Mouse (Mus musculus) Patski (cell line): ENCODE measurements around the gene S100a3. TPM values are rescaled to one million over a fixed set of nuclear protein-coding genes. Genes with fewer than 3 reads are reported as not detected.

Source experiments
- ATAC-seq: fragments of 100-300 bp; one replicate; pipeline ENCODE4 v1.8.0; 2021
- CTCF ChIA-PET: fragments of 350-600 bp; sonication (Branson Sonifier 250); formaldehyde crosslinking; loops from one replicate; lab custom pipeline; 2022; ENCODE audit warnings: inconsistent platforms; lab: Charles Lee
- POLR2A ChIA-PET: fragments of 350-600 bp; sonication (Branson Sonifier 250); formaldehyde crosslinking; loops from one replicate; lab custom pipeline; 2022; ENCODE audit warnings: antibody characterized with exemption, inconsistent platforms; lab: Charles Lee
- DNase-seq: peaks from one replicate; pipeline ENCODE4 v3.0.0-alpha.2; 2011; ENCODE audit warnings: low read depth, low spot score
- H3K27me3 ChIP-seq: fragments of 371-371 bp; one replicate; pipeline ENCODE4 v1.5.1; 2021
- CTCF ChIP-seq: fragments of 100-300 bp; IDR thresholded peaks from one replicate; pipeline ENCODE4 v1.5.1; 2021
- in situ Hi-C: fragments of 300-500 bp; cut with MboI; formaldehyde crosslinking; loops from 3 replicates; pipeline ENCODE4 v1.11.1; 2018; ENCODE audit warnings: low pct_unique_long_range_greater_than_20kb, mixed read lengths
- polyA plus RNA-seq: library from polyadenylated mRNA; unstranded; gene quantifications from one replicate; pipeline ENCODE4 v1.2.3, GENCODE M21; 2021

S100a3 gene
- polyA plus RNA-seq, 1 experiment from 2014 or later, result 7.0 TPM

GRCm38 (mm10) chr3:90583893-90584292, 23.5 kb downstream of the S100a3 start:
- no peak for TF ChIP-seq CTCF
- ChIA-PET CTCF (interaction anchor here (1.4 to 34.1 kb wide), 8 partner anchors 9 to 72 kb away, joined by 3 to 615 read pairs (median 6); partner anchors contain the start of genes Gm42674, S100a4, S100a5 and S100a6), POLR2A (interaction anchor here (1.0 to 1.5 kb wide), 3 partner anchors 35 to 75 kb away, joined by 3 to 6 read pairs (median 4); partner anchors contain the start of gene Chtop)
- in situ Hi-C loops, result loop anchor here (5.0 kb wide), 1 partner anchor 33 kb away; no protein-coding TSS in a partner anchor
- ATAC-seq, result no peak
- no peak for DNase-seq
- no peaks in the 10 kb centered on the region for H3K27me3 ChIP-seq

GRCm38 (mm10) chr3:90585595-90585994, 25.2 kb downstream of the S100a3 start:
- CTCF ChIA-PET, result interaction anchor here (0.9 to 34.1 kb wide), 8 partner anchors 11 to 124 kb away, joined by 3 to 615 read pairs (median 8); partner anchors contain the start of genes Gm42674, S100a14, S100a4 and S100a5
- DNase-seq, result peak; percentile 97

GRCm38 (mm10) chr3:90586016-90586643, 25.8 kb downstream of the S100a3 start:
- POLR2A ChIA-PET, result interaction anchor here (0.6 to 4.0 kb wide), 8 partner anchors 13 to 78 kb away, joined by 3 to 86 read pairs (median 8); partner anchors contain the start of genes Gm42674, S100a16, S100a4 and S100a6
- no peak for TF ChIP-seq CTCF
- in situ Hi-C loops, result loop anchor here (5.0 kb wide), 1 partner anchor 61 kb away; no protein-coding TSS in a partner anchor
- no peaks in the 10 kb centered on the region for H3K27me3 ChIP-seq
- CTCF ChIA-PET, result interaction anchor here (0.8 to 34.1 kb wide), 12 partner anchors 11 to 124 kb away, joined by 3 to 615 read pairs (median 6); partner anchors contain the start of genes Gm42674, S100a14, S100a4 and S100a5
- DNase-seq, result no peak
- ATAC-seq, result no peak

More at GRCm38 (mm10) chr3:90585595-90585994, 25.2 kb downstream of the S100a3 start:
- no peak for TF ChIP-seq CTCF
- ATAC-seq, result peak; percentile 60
- H3K27me3 ChIP-seq, result no peaks in the 10 kb centered on the region
- POLR2A ChIA-PET, result interaction anchor here (0.6 to 4.0 kb wide), 6 partner anchors 13 to 48 kb away, joined by 3 to 86 read pairs (median 18); partner anchors contain the start of genes Gm42674, S100a16, S100a4 and S100a6
- in situ Hi-C loops, result loop anchor here (5.0 kb wide), 1 partner anchor 62 kb away; no protein-coding TSS in a partner anchor

GRCm38 (mm10) chr3:90586906-90587305, 26.5 kb downstream of the S100a3 start:
- DNase-seq (peak; percentile 100), ATAC-seq (peak; percentile 89)
- in situ Hi-C loops, result loop anchor here (5.0 kb wide), 1 partner anchor 60 kb away; no protein-coding TSS in a partner anchor
- POLR2A ChIA-PET, result interaction anchor here (0.6 to 4.0 kb wide), 11 partner anchors 12 to 79 kb away, joined by 3 to 86 read pairs (median 4); partner anchors contain the start of genes Gm42674, S100a16, S100a4 and S100a6
- no peaks in the 10 kb centered on the region for H3K27me3 ChIP-seq
- no peak for TF ChIP-seq CTCF
- CTCF ChIA-PET, result interaction anchor here (0.8 to 34.1 kb wide), 15 partner anchors 12 to 123 kb away, joined by 3 to 615 read pairs (median 5); partner anchors contain the start of genes Gm42674, S100a14, S100a4 and S100a5

- POLR2A ChIA-PET, result interaction anchor here (0.6 to 4.0 kb wide), 12 partner anchors 11 to 78 kb away, joined by 3 to 86 read pairs (median 4); partner anchors contain the start of genes Gm42674, S100a16, S100a4 and S100a6
- in situ Hi-C loops, result loop anchor here (5.0 kb wide), 1 partner anchor 60 kb away; no protein-coding TSS in a partner anchor
- no peak for TF ChIP-seq CTCF
- DNase-seq, result peak; percentile 98
- CTCF ChIA-PET, result interaction anchor here (0.7 to 34.1 kb wide), 16 partner anchors 16 to 122 kb away, joined by 3 to 615 read pairs (median 4); partner anchors contain the start of genes Gm42674, S100a14, S100a4 and S100a5
- peak; percentile 75 for ATAC-seq
- H3K27me3 ChIP-seq, result no peaks in the 10 kb centered on the region
These were observed 27.2 kb downstream of the S100a3 start for GRCm38 (mm10) chr3:90587361-90588101.

DNA sequence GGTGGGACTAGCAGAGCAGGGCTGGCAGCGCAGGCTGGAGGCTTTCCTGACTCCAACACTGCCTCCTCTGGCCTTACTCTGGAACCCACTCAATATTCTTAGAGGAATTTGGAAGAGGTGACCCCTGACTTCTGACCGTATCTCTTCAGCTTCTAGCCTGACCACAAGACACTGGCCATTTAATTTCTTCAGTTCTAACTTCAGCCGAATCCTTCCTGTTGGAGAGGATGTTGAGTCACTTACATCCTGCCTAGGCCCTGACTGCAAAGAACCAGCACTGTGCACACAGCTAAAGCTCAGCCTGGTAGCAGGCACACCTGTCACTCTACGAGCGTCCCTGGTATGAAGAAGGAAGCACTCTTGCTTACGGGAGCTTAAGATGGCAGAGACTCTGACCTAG, 29.0 kb downstream of the S100a3 start:
- in situ Hi-C loops, result loop anchor here (5.0 kb wide), 1 partner anchor 58 kb away; no protein-coding TSS in a partner anchor
- no peak for DNase-seq
- no peak for TF ChIP-seq CTCF
- H3K27me3 ChIP-seq, result no peaks in the 10 kb centered on the region
- ChIA-PET POLR2A (interaction anchor here (1.2 kb wide), 1 partner anchor 26 kb away, joined by 4 read pairs; no protein-coding TSS in a partner anchor), CTCF (interaction anchor here (34.1 kb wide), 1 partner anchor 18 kb away, joined by 615 read pairs; the partner anchor contains the start of genes Gm42674, S100a4, S100a5 and S100a6)
- no peak for ATAC-seq

DNA sequence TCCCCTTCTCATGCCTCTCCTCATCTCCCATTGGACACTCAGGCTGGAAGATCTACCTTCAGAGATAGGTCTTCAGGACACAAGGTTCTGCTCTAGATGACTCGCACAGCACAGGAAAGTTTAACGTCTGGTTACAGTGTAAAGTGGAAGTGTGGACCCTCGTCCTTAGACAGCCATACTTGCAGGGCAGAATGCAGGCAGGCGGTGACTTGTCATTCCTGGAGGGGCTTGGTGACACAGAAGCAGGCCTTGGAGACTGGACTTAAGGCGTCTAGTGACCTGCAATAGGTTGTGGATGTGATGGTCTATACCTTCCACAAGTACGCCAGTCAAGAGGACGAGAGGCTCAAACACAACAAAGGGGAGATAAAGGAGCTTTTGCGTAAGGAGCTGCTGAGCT, 29.6 kb downstream of the S100a3 start, which contains the start of gene S100a2:
S100a2 (plus strand) TSS at position 301 of the 400 bp plus-strand sequence.
- no peak for TF ChIP-seq CTCF
- in situ Hi-C loops, result loop anchor here (5.0 kb wide), 1 partner anchor 57 kb away; no protein-coding TSS in a partner anchor
- no peaks in the 10 kb centered on the region for H3K27me3 ChIP-seq
- CTCF ChIA-PET, result interaction anchor here (34.1 kb wide), 1 partner anchor 18 kb away, joined by 615 read pairs; the partner anchor contains the start of genes Gm42674, S100a4, S100a5 and S100a6
- ATAC-seq (no peak), DNase-seq (no peak)
- POLR2A ChIA-PET, result interaction anchor here (1.2 kb wide), 1 partner anchor 25 kb away, joined by 4 read pairs; no protein-coding TSS in a partner anchor

GRCm38 (mm10) chr3:90594466-90594865, 34.1 kb downstream of the S100a3 start:
- no peaks in the 10 kb centered on the region for H3K27me3 ChIP-seq
- TF ChIP-seq CTCF, result no peak
- ATAC-seq, result no peak
- POLR2A ChIA-PET, result interaction anchor here (1.4 to 2.7 kb wide), 2 partner anchors 15 to 20 kb away, joined by 3 to 11 read pairs; no protein-coding TSS in a partner anchor
- DNase-seq, result no peak
- CTCF ChIA-PET, result interaction anchor here (34.1 kb wide), 1 partner anchor 13 kb away, joined by 615 read pairs; the partner anchor contains the start of genes Gm42674, S100a4, S100a5 and S100a6
- in situ Hi-C loops, result no loop called here

- TF ChIP-seq CTCF, result no peak
These were observed 35.2 kb downstream of the S100a3 start for GRCm38 (mm10) chr3:90595556-90595955.

More at GRCm38 (mm10) chr3:90595556-90595955, 35.2 kb downstream of the S100a3 start:
- ATAC-seq (no peak), DNase-seq (no peak)
- no peaks in the 10 kb centered on the region for H3K27me3 ChIP-seq
- ChIA-PET POLR2A (interaction anchor here (6.7 kb wide), 1 partner anchor 8 kb away, joined by 61 read pairs; no protein-coding TSS in a partner anchor), CTCF (interaction anchor here (1.2 to 34.1 kb wide), 3 partner anchors 5 to 67 kb away, joined by 3 to 615 read pairs (median 615); partner anchors contain the start of genes Gm42674, S100a2, S100a4 and S100a5)
- in situ Hi-C loops, result no loop called here
